Mouse (Mus musculus): Measurements from ENCODE around the gene Tars2. TPM values are rescaled to one million over a fixed set of nuclear protein-coding genes. Genes with fewer than 3 reads are reported as not detected.
"Not testable (repeated sequence)": the region's sequence is repeated elsewhere in the genome, so short reads cannot be mapped to it uniquely, and the experiment has no call there.

Tars2 gene
- 28.2 and 29.3 TPM in 2 replicates for polyA plus RNA-seq (2012; rRNA removed)

- WGBS: 80% methylated on average over 6 of the region's 6 CpGs
- Histone ChIP-seq H3K4me3 (ENCODE audit: insufficient read depth, low read depth, low read length) (no peak within 1 kb of the TSS), H3K27me3 (replicated peaks; ENCODE audit: control insufficient read depth, insufficient read depth, low read length) (no peaks in the 10 kb centered on the region), H3K27ac (ENCODE audit: insufficient read depth, low read depth, low read length) (no peak within 1 kb of the TSS), H3K36me3 (ENCODE audit: control insufficient read depth, insufficient read depth, low read length) (peaks cover 8% of the 10 kb centered on the region), H3K4me1 (ENCODE audit: control insufficient read depth, insufficient read depth, low read length) (no peaks in the 10 kb centered on the region)
- no peak for TF ChIP-seq CTCF (conservative IDR thresholded peaks at IDR 0.05; ENCODE audit: insufficient read depth, insufficient read length, low read depth, low read length)
- no peak for TF ChIP-seq POLR2A (IDR thresholded peaks at IDR 0.05; ENCODE audit: low read depth, low read length)
- no peak for DNase-seq
Measured at GRCm38 (mm10) chr3:95760106-95760505, at the start of gene Tars2. Gene Tars2, minus strand, starts transcription at chr3:95760206.

- H3K27ac ChIP-seq (ENCODE audit: insufficient read depth, low read depth, low read length): no peak overlapping the region
- H3K4me1 ChIP-seq (ENCODE audit: control insufficient read depth, insufficient read depth, low read length): no peaks in the 10 kb centered on the region; the same call in 1 of the 2 replicates
- DNase-seq: no peak
- H3K27me3 ChIP-seq (replicated peaks; ENCODE audit: control insufficient read depth, insufficient read depth, low read length): no peaks in the 10 kb centered on the region
- no peak overlapping the region for H3K4me3 ChIP-seq (ENCODE audit: insufficient read depth, low read depth, low read length)
- TF ChIP-seq POLR2A (IDR thresholded peaks at IDR 0.05; ENCODE audit: low read depth, low read length) (no peak), CTCF (conservative IDR thresholded peaks at IDR 0.05; ENCODE audit: insufficient read depth, insufficient read length, low read depth, low read length) (no peak)
- WGBS: 33% methylated on average over 2 of the region's 2 CpGs
- H3K36me3 ChIP-seq (ENCODE audit: control insufficient read depth, insufficient read depth, low read length): no peaks in the 10 kb centered on the region
Measured at GRCm38 (mm10) chr3:95808384-95808783, 48.4 kb upstream of the Tars2 start.

GRCm38 (mm10) chr3:95807630-95808029 is 47.6 kb upstream of the Tars2 start:
- 92% methylated on average over 6 of the region's 6 CpGs for WGBS
- H3K36me3 ChIP-seq (ENCODE audit: control insufficient read depth, insufficient read depth, low read length); H3K4me3 ChIP-seq (ENCODE audit: insufficient read depth, low read depth, low read length); H3K27me3 ChIP-seq (replicated peaks; ENCODE audit: control insufficient read depth, insufficient read depth, low read length); DNase-seq; H3K27ac ChIP-seq (ENCODE audit: insufficient read depth, low read depth, low read length); H3K4me1 ChIP-seq (ENCODE audit: control insufficient read depth, insufficient read depth, low read length): not testable (repeated sequence)

- no peak overlapping the region for H3K4me3 ChIP-seq (ENCODE audit: insufficient read depth, low read depth, low read length)
- H3K27ac ChIP-seq (ENCODE audit: insufficient read depth, low read depth, low read length): no peak overlapping the region
- H3K27me3 ChIP-seq (replicated peaks; ENCODE audit: control insufficient read depth, insufficient read depth, low read length): no peaks in the 10 kb centered on the region
- 66% methylated on average over 1 of the region's 1 CpGs for WGBS
- no peaks in the 10 kb centered on the region for H3K36me3 ChIP-seq (ENCODE audit: control insufficient read depth, insufficient read depth, low read length)
- DNase-seq: no peak
- no peaks in the 10 kb centered on the region; the same call in 1 of the 2 replicates for H3K4me1 ChIP-seq (ENCODE audit: control insufficient read depth, insufficient read depth, low read length)
- TF ChIP-seq CTCF (conservative IDR thresholded peaks at IDR 0.05; ENCODE audit: insufficient read depth, insufficient read length, low read depth, low read length) (no peak), POLR2A (IDR thresholded peaks at IDR 0.05; ENCODE audit: low read depth, low read length) (no peak)
Measured at GRCm38 (mm10) chr3:95806677-95807076, 46.7 kb upstream of the Tars2 start.

- Histone ChIP-seq H3K27ac (ENCODE audit: insufficient read depth, low read depth, low read length) (no peak overlapping the region), H3K4me3 (ENCODE audit: insufficient read depth, low read depth, low read length) (no peak overlapping the region), H3K27me3 (replicated peaks; ENCODE audit: control insufficient read depth, insufficient read depth, low read length) (no peaks in the 10 kb centered on the region), H3K36me3 (ENCODE audit: control insufficient read depth, insufficient read depth, low read length) (no peaks in the 10 kb centered on the region), H3K4me1 (ENCODE audit: control insufficient read depth, insufficient read depth, low read length) (no peaks in the 10 kb centered on the region)
- 97% methylated on average over 4 of the region's 4 CpGs for WGBS
- no peak for TF ChIP-seq CTCF (conservative IDR thresholded peaks at IDR 0.05; ENCODE audit: insufficient read depth, insufficient read length, low read depth, low read length)
- DNase-seq: no peak
Measured at GRCm38 (mm10) chr3:95803851-95804250, 43.8 kb upstream of the Tars2 start.

- no peak overlapping the region for H3K4me3 ChIP-seq (ENCODE audit: insufficient read depth, low read depth, low read length)
- H3K4me1 ChIP-seq (ENCODE audit: control insufficient read depth, insufficient read depth, low read length): no peaks in the 10 kb centered on the region
- no peaks in the 10 kb centered on the region for H3K36me3 ChIP-seq (ENCODE audit: control insufficient read depth, insufficient read depth, low read length)
- H3K27me3 ChIP-seq (replicated peaks; ENCODE audit: control insufficient read depth, insufficient read depth, low read length): no peaks in the 10 kb centered on the region
- TF ChIP-seq CTCF (conservative IDR thresholded peaks at IDR 0.05; ENCODE audit: insufficient read depth, insufficient read length, low read depth, low read length) (no peak), POLR2A (IDR thresholded peaks at IDR 0.05; ENCODE audit: low read depth, low read length) (no peak)
- no peak overlapping the region for H3K27ac ChIP-seq (ENCODE audit: insufficient read depth, low read depth, low read length)
- DNase-seq: no peak
- WGBS: 62% methylated on average over 4 of the region's 4 CpGs
Measured at GRCm38 (mm10) chr3:95798756-95799155, 38.8 kb upstream of the Tars2 start.

- WGBS: 85% methylated on average over 1 of the region's 1 CpGs
- H3K27ac ChIP-seq (ENCODE audit: insufficient read depth, low read depth, low read length): no peak overlapping the region
- H3K4me1 ChIP-seq (ENCODE audit: control insufficient read depth, insufficient read depth, low read length): no peaks in the 10 kb centered on the region; the same call in 1 of the 2 replicates
- no peak for DNase-seq
- TF ChIP-seq CTCF (conservative IDR thresholded peaks at IDR 0.05; ENCODE audit: insufficient read depth, insufficient read length, low read depth, low read length) (no peak), POLR2A (IDR thresholded peaks at IDR 0.05; ENCODE audit: low read depth, low read length) (no peak)
- H3K4me3 ChIP-seq (ENCODE audit: insufficient read depth, low read depth, low read length): no peak overlapping the region
- no peaks in the 10 kb centered on the region for H3K27me3 ChIP-seq (replicated peaks; ENCODE audit: control insufficient read depth, insufficient read depth, low read length)
- no peaks in the 10 kb centered on the region for H3K36me3 ChIP-seq (ENCODE audit: control insufficient read depth, insufficient read depth, low read length)
Measured at GRCm38 (mm10) chr3:95794299-95794698, 34.3 kb upstream of the Tars2 start.

GRCm38 (mm10) chr3:95793662-95794061 is 33.7 kb upstream of the Tars2 start:
- no peaks in the 10 kb centered on the region for H3K36me3 ChIP-seq (ENCODE audit: control insufficient read depth, insufficient read depth, low read length)
- no peak overlapping the region for H3K27ac ChIP-seq (ENCODE audit: insufficient read depth, low read depth, low read length)
- H3K27me3 ChIP-seq (replicated peaks; ENCODE audit: control insufficient read depth, insufficient read depth, low read length): no peaks in the 10 kb centered on the region
- WGBS: 82% methylated on average over 2 of the region's 2 CpGs
- no peak overlapping the region for H3K4me3 ChIP-seq (ENCODE audit: insufficient read depth, low read depth, low read length)
- TF ChIP-seq POLR2A (IDR thresholded peaks at IDR 0.05; ENCODE audit: low read depth, low read length) (no peak), CTCF (conservative IDR thresholded peaks at IDR 0.05; ENCODE audit: insufficient read depth, insufficient read length, low read depth, low read length) (no peak)
- no peaks in the 10 kb centered on the region; the same call in 1 of the 2 replicates for H3K4me1 ChIP-seq (ENCODE audit: control insufficient read depth, insufficient read depth, low read length)
- no peak for DNase-seq

Data from kidney, adult 2 months (tissue).